Mouse (Mus musculus): ENCODE measurements around the gene Tsx. TPM values are rescaled to one million over a fixed set of nuclear protein-coding genes. Genes with fewer than 3 reads are reported as not detected.

The Tsx gene
- total RNA-seq, 1 experiment from 2014 or later = not detected

DNA sequence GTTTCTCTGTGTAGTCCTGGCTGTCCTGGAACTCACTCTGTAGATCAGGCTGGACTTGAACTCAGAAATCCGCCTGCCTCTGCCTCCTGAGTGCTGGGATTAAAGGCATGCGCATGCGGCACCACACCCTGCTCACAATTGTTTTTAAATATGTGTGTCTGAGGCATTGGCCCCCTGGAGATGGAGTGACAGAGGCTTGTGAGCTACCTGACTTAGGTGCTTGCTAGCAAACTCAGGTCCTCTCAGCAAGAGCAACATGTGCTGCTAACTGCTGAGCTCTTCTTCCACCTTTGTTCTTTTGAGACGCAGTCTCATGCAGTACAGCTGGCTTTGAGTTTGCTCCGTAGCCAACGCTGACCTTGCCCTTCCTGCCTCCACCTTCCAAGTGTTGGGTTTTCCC lies 38.5 kb downstream of the Tsx start:
- ATAC-seq (replicated peaks in 1 of 2; ENCODE audit: insufficient read depth in 1 of 2, low FRiP score in 2 of 2, low TSS enrichment in 1 of 2, low read depth in 1 of 2, poor library complexity in 2 of 2, severe bottlenecking in 2 of 2) = no peak

DNA sequence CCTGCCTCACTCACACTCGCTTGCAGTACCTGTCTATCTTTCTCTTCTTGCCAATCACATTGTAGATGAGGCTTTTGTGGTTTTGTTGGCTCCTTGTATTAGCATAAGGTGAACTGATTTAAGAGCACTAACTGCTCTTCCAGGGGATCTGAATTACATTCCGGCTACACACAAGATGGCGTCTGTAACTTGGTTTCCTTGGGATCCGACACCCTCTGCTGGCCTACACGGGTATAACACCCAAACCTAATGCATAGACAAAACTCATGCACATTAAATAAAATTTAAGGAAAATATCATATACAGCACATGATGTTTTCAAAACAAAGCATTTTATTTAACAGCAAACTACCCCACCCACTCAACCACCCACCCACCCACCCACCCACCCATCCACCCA lies 45.8 kb downstream of the Tsx start:
- no peak for ATAC-seq (replicated peaks in 1 of 2; ENCODE audit: insufficient read depth in 1 of 2, low FRiP score in 2 of 2, low TSS enrichment in 1 of 2, low read depth in 1 of 2, poor library complexity in 2 of 2, severe bottlenecking in 2 of 2)

DNA sequence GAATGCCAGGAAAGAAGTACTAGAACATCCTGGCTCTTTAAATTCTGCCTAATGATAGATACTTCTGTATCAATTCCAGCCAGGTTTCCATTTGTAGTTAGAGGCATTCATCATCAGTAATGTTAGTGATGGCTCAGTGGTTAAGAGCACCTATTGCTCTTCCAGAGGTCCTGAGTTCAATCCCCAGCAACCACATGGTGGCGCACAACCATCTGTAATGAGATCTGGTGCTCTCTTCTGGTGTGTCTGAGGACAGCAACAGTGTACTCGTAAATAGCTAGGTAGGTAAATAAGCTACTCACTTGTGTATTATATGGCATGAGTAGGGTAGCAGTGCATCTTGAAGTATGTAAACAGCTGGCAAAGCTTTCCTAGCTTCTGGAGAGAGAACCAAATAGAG lies 54.7 kb downstream of the Tsx start:
- no peak for ATAC-seq (replicated peaks in 1 of 2; ENCODE audit: insufficient read depth in 1 of 2, low FRiP score in 2 of 2, low TSS enrichment in 1 of 2, low read depth in 1 of 2, poor library complexity in 2 of 2, severe bottlenecking in 2 of 2)

DNA sequence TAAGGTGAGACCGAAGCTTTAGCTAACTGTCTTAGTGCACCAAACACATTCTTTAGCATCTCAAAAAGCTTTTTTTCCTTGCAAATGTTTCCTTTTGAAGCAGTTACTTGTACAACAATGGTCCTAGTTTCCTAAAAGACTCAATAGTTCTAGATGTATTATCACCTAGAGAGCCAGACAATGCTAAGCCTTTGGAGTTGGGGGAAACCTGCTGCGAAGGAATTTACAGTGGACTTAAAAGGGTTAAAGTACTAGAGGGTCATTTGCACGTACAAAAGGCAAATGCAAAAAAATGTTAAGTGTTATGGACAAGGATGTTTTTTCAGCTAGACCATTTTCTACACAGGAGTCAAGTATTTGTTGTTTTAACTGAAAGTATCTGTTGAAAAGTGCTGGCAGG lies 58.1 kb downstream of the Tsx start:
- no peak for ATAC-seq (replicated peaks in 1 of 2; ENCODE audit: insufficient read depth in 1 of 2, low FRiP score in 2 of 2, low TSS enrichment in 1 of 2, low read depth in 1 of 2, poor library complexity in 2 of 2, severe bottlenecking in 2 of 2)

Other genes starting within 250 kb of the Tsx start
- gene Nap1l2, start 227.8 kb upstream of the Tsx start, total RNA-seq (2017) = 0.56 TPM in 1 of 2 replicates, not detected in the other
- not detected in 2 replicates for gene Cdx4, start 93.1 kb upstream of the Tsx start, total RNA-seq (2017)
- gene Chic1, start 58.0 kb upstream of the Tsx start, total RNA-seq (2017) = 1.2 and 2.8 TPM in 2 replicates
- gene Gm26992, start 7.5 kb downstream of the Tsx start, total RNA-seq (2017) = not detected in 2 replicates
- not detected in 2 replicates for gene Zcchc13, start 216.1 kb downstream of the Tsx start, total RNA-seq (2017)

Measured in hematopoietic stem cell, adult 5-6 weeks (primary cell).